Mouse (Mus musculus): Measurements from ENCODE around the gene Cdk12.
A peak's percentile ranks its signal among the peaks of the same experiment; 100 is the strongest.

Cdk12 gene

GRCm38 (mm10) chr11:98318421-98319116, 115.7 kb downstream of the Cdk12 start:
- peak; percentile 39 to 47 for DNase-seq

- DNase-seq: peak; percentile 60 to 64
These were observed 116.3 kb downstream of the Cdk12 start for GRCm38 (mm10) chr11:98319120-98319519.

GRCm38 (mm10) chr11:98319544-98319943, 116.7 kb downstream of the Cdk12 start:
- DNase-seq: peak in 1 of 2 experiments; percentile 44

- DNase-seq: no peak
These were observed 117.1 kb downstream of the Cdk12 start for GRCm38 (mm10) chr11:98319944-98320343.

GRCm38 (mm10) chr11:98320381-98320780, 117.5 kb downstream of the Cdk12 start:
- peak; percentile 68 for DNase-seq

- DNase-seq: peak; percentile 51 to 69
These were observed 118.2 kb downstream of the Cdk12 start for GRCm38 (mm10) chr11:98320806-98321676.

- peak in 1 of 2 experiments; percentile 45 for DNase-seq
These were observed 118.8 kb downstream of the Cdk12 start for GRCm38 (mm10) chr11:98321677-98322003.

- DNase-seq: peak; percentile 44 to 47
These were observed 119.3 kb downstream of the Cdk12 start for GRCm38 (mm10) chr11:98322159-98322558.

- peak; percentile 44 to 52 for DNase-seq
These were observed 120.4 kb downstream of the Cdk12 start for GRCm38 (mm10) chr11:98323136-98323866.

- DNase-seq: peak; percentile 22 to 49
These were observed 121.1 kb downstream of the Cdk12 start for GRCm38 (mm10) chr11:98323933-98324332.

- peak; percentile 35 to 57 for DNase-seq
These were observed 122.4 kb downstream of the Cdk12 start for GRCm38 (mm10) chr11:98325191-98325820.

GRCm38 (mm10) chr11:98325821-98326218, 123.0 kb downstream of the Cdk12 start:
- peak; percentile 46 to 51 for DNase-seq

GRCm38 (mm10) chr11:98326741-98327135, 123.9 kb downstream of the Cdk12 start:
- peak in 1 of 2 experiments; percentile 21 for DNase-seq

- peak; percentile 34 to 72 for DNase-seq
These were observed 124.5 kb downstream of the Cdk12 start for GRCm38 (mm10) chr11:98327136-98328030.

- DNase-seq: peak in 1 of 2 experiments; percentile 78
These were observed 125.1 kb downstream of the Cdk12 start for GRCm38 (mm10) chr11:98328031-98328370.
